Comparison of ENCODE assay signal across 27 mouse cellular contexts in genomic region chr5:5185521-5185920, GRCm38 (mm10).
DNase-seq lines count a peak whose midpoint lies in the region; ATAC-seq and TF ChIP-seq lines count a peak whose summit lies in the region.
"Had no signal": no experiment of that assay in that cellular context is flagged by ENCODE, and none has a peak within 500 bp of the region (broad histone marks: within the 10 kb centered on the region; RNA-seq: fewer than 3 reads in every experiment).

No protein-coding gene starts in this region.

- H3K9me3 ChIP-seq in forebrain, embryonic 13.5 days (replicated peaks): no peaks in the 10 kb centered on the region
- no peaks in the 10 kb centered on the region for H3K9me3 ChIP-seq in forebrain, embryonic 11.5 days (ENCODE audit: control insufficient read depth, low read length)
- no peaks in the 10 kb centered on the region for H3K9me3 ChIP-seq in liver, embryonic 12.5 days (replicated peaks)
- H3K9me3 ChIP-seq in liver, postnatal 0 days (ENCODE audit: low read length): no peaks in the 10 kb centered on the region
- no peaks in the 10 kb centered on the region for H3K9me3 ChIP-seq in liver, embryonic 15.5 days (replicated peaks)
- H3K9me3 ChIP-seq: embryonic facial prominence, embryonic 12.5 days; embryonic facial prominence, embryonic 15.5 days; heart, embryonic 10.5 days; heart, embryonic 13.5 days had no signal

- no peak overlapping the region for H3K9ac ChIP-seq in forebrain, embryonic 13.5 days
- H3K9ac ChIP-seq in forebrain, embryonic 11.5 days (ENCODE audit: low read length): no peak overlapping the region
- H3K9ac ChIP-seq in liver, embryonic 12.5 days: no peak overlapping the region
- H3K9ac ChIP-seq in liver, postnatal 0 days (replicated peaks): no peak overlapping the region
- no peak overlapping the region for H3K9ac ChIP-seq in liver, embryonic 15.5 days
- H3K9ac ChIP-seq: embryonic facial prominence, embryonic 12.5 days; embryonic facial prominence, embryonic 15.5 days; heart, embryonic 13.5 days; hindbrain, embryonic 14.5 days had no signal

- TF ChIP-seq POLR2A in brain, embryonic 14.5 days (IDR thresholded peaks at IDR 0.05; ENCODE audit: borderline replicate concordance, extremely low read depth, insufficient read depth, insufficient read length, poor library complexity, severe bottlenecking): no peak

- TF ChIP-seq EP300 in liver, postnatal 0 days (IDR thresholded peaks at IDR 0.05; ENCODE audit: low read depth): no peak

- H3K36me3 ChIP-seq in forebrain, embryonic 13.5 days (ENCODE audit: poor library complexity, severe bottlenecking): no peaks in the 10 kb centered on the region
- no peaks in the 10 kb centered on the region for H3K36me3 ChIP-seq in forebrain, embryonic 11.5 days (ENCODE audit: control insufficient read depth, insufficient read depth, low read length)
- H3K36me3 ChIP-seq in liver, embryonic 12.5 days: no peaks in the 10 kb centered on the region
- H3K36me3 ChIP-seq in liver, postnatal 0 days (replicated peaks; ENCODE audit: insufficient read depth, low read length): no peaks in the 10 kb centered on the region
- no peaks in the 10 kb centered on the region for H3K36me3 ChIP-seq in liver, embryonic 15.5 days (replicated peaks)
- H3K36me3 ChIP-seq: embryonic facial prominence, embryonic 12.5 days; embryonic facial prominence, embryonic 15.5 days; heart, embryonic 10.5 days; heart, embryonic 13.5 days had no signal

- H3K27ac ChIP-seq in forebrain, embryonic 13.5 days: no peak overlapping the region
- no peak overlapping the region for H3K27ac ChIP-seq in forebrain, embryonic 11.5 days (ENCODE audit: low read depth, low read length)
- H3K27ac ChIP-seq in liver, embryonic 12.5 days: peak overlapping the region; percentile 73; the same call in 1 of the 2 replicates
- no peak overlapping the region for H3K27ac ChIP-seq in liver, postnatal 0 days (ENCODE audit: low read depth)
- H3K27ac ChIP-seq in liver, embryonic 15.5 days (replicated peaks): peak overlapping the region; percentile 92
- H3K27ac ChIP-seq: embryonic facial prominence, embryonic 12.5 days; embryonic facial prominence, embryonic 15.5 days; heart, adult 2 months; heart, embryonic 10.5 days; heart, embryonic 13.5 days; hindbrain, embryonic 14.5 days; hindbrain, postnatal 0 days had no signal

- no peak overlapping the region for H3K4me2 ChIP-seq in forebrain, embryonic 13.5 days
- no peak overlapping the region for H3K4me2 ChIP-seq in forebrain, embryonic 11.5 days (ENCODE audit: low read depth, low read length, severe bottlenecking)
- H3K4me2 ChIP-seq in liver, embryonic 12.5 days: peak overlapping the region; percentile 58; the same call in 1 of the 2 replicates
- H3K4me2 ChIP-seq in liver, postnatal 0 days (ENCODE audit: low read depth, low read length): no peak overlapping the region
- peak overlapping the region; percentile 49; the same call in 1 of the 2 replicates for H3K4me2 ChIP-seq in liver, embryonic 15.5 days
- H3K4me2 ChIP-seq: embryonic facial prominence, embryonic 12.5 days; embryonic facial prominence, embryonic 15.5 days; heart, embryonic 13.5 days; hindbrain, embryonic 14.5 days had no signal

- TF ChIP-seq CTCF in liver, postnatal 0 days (IDR thresholded peaks at IDR 0.05; ENCODE audit: low read depth): no peak
- no peak for TF ChIP-seq CTCF in brain, embryonic 14.5 days (IDR thresholded peaks at IDR 0.05; ENCODE audit: borderline replicate concordance, extremely low read depth, insufficient read depth, insufficient read length)

- H3K4me3 ChIP-seq in forebrain, embryonic 13.5 days: no peak overlapping the region
- H3K4me3 ChIP-seq in forebrain, embryonic 11.5 days (ENCODE audit: low read depth, low read length): no peak overlapping the region
- H3K4me3 ChIP-seq in liver, embryonic 12.5 days: no peak overlapping the region
- no peak overlapping the region for H3K4me3 ChIP-seq in liver, postnatal 0 days (ENCODE audit: low read depth, low read length)
- H3K4me3 ChIP-seq in liver, embryonic 15.5 days (replicated peaks): no peak overlapping the region
- H3K4me3 ChIP-seq: embryonic facial prominence, embryonic 12.5 days; embryonic facial prominence, embryonic 15.5 days; heart, adult 2 months; heart, embryonic 10.5 days; heart, embryonic 13.5 days had no signal

- no peak for DNase-seq in forebrain, embryonic 11.5 days (ENCODE audit: low spot score)
- no peak for DNase-seq in liver, postnatal 0 days
- peak; percentile 61 for DNase-seq in brain, embryonic 14.5 days (ENCODE audit: low read depth)
- DNase-seq in lung, postnatal 14 days: no peak
- DNase-seq in right cerebral cortex, adult 2 months (ENCODE audit: low spot score in 2 of 2): no peak
- DNase-seq: adrenal gland, adult 8-10 months; adrenal gland, postnatal 36 days; cerebellum, adult 11 months; cerebellum, adult 2 months; cerebellum, adult 9-11 months; cerebellum, postnatal 25 days; gastrocnemius, postnatal 10 days; gastrocnemius, postnatal 36 days; heart, adult 2 months; heart, postnatal 14 days; heart, postnatal 4 days had no signal

- ATAC-seq in forebrain, embryonic 13.5 days: peak; percentile 87
- no peak for ATAC-seq in forebrain, embryonic 11.5 days (replicated peaks; ENCODE audit: low FRiP score)
- ATAC-seq in liver, embryonic 12.5 days: no peak
- no peak for ATAC-seq in liver, postnatal 0 days
- no peak for ATAC-seq in liver, embryonic 15.5 days (ENCODE audit: insufficient read depth)
- ATAC-seq: activated CD4-positive, CD25-positive, alpha-beta regulatory T cell, adult 4 months; hindbrain, postnatal 0 days; inflammation-experienced regulatory T-cells, adult 6 months had no signal

- peaks cover 7% of the 10 kb centered on the region for H3K4me1 ChIP-seq in forebrain, embryonic 13.5 days
- H3K4me1 ChIP-seq in forebrain, embryonic 11.5 days (replicated peaks; ENCODE audit: control insufficient read depth, insufficient read depth, low read length): no peaks in the 10 kb centered on the region
- H3K4me1 ChIP-seq in liver, embryonic 12.5 days: peaks cover 47% of the 10 kb centered on the region
- peaks cover 15% of the 10 kb centered on the region for H3K4me1 ChIP-seq in liver, postnatal 0 days (ENCODE audit: insufficient read depth)
- peaks cover 42% of the 10 kb centered on the region for H3K4me1 ChIP-seq in liver, embryonic 15.5 days (replicated peaks)
- H3K4me1 ChIP-seq: embryonic facial prominence, embryonic 15.5 days had no signal

- H3K27me3 ChIP-seq in forebrain, embryonic 13.5 days: no peaks in the 10 kb centered on the region
- H3K27me3 ChIP-seq in forebrain, embryonic 11.5 days (ENCODE audit: control insufficient read depth, insufficient read depth, low read length): no peaks in the 10 kb centered on the region
- no peaks in the 10 kb centered on the region for H3K27me3 ChIP-seq in liver, embryonic 12.5 days (replicated peaks)
- H3K27me3 ChIP-seq in liver, postnatal 0 days (ENCODE audit: insufficient read depth, low read length): no peaks in the 10 kb centered on the region
- no peaks in the 10 kb centered on the region for H3K27me3 ChIP-seq in liver, embryonic 15.5 days
- H3K27me3 ChIP-seq: embryonic facial prominence, embryonic 12.5 days; embryonic facial prominence, embryonic 15.5 days; heart, embryonic 13.5 days had no signal

Comparison
In these comparisons a context has a peak if more than half of its experiments do, and no peak if none do; other contexts are left out.
1. H3K27ac ChIP-seq: peak in liver, embryonic 12.5 days (single experiment) and liver, embryonic 15.5 days (single experiment); none in forebrain, embryonic 13.5 days (single experiment), forebrain, embryonic 11.5 days (single experiment) and liver, postnatal 0 days (single experiment).
2. H3K4me2 ChIP-seq: peak in liver, embryonic 12.5 days (single experiment) and liver, embryonic 15.5 days (single experiment); none in forebrain, embryonic 13.5 days (single experiment), forebrain, embryonic 11.5 days (single experiment) and liver, postnatal 0 days (single experiment).